Mouse (Mus musculus): ENCODE measurements at regions not wholly inside any gene's neighbourhood (a gene's known extent, or its start where the extent isn't known, plus 50 kb on each side); places are given as distances from the start of the nearest gene placed in this dataset.

- TF ChIP-seq POU5F1 (IDR thresholded peaks at IDR 0.05; ENCODE audit: borderline replicate concordance, low read length) (no peak), CTCF (conservative IDR thresholded peaks at IDR 0.05; ENCODE audit: low read length) (no peak)
Measured at GRCm38 (mm10) chr4:56654327-56654726, 85.5 kb upstream of the Gm26657 start.

Data from E14TG2a.4 (cell line).